Mouse (Mus musculus) lung, postnatal 0 days (tissue): Measurements from ENCODE around the gene Mmp25.

Experiments used
- CTCF ChIP-seq: IDR thresholded peaks from 2 replicates; pipeline ENCODE4 v1.5.1; 2016; ENCODE audit warnings: antibody characterized with exemption, mild to moderate bottlenecking
- EP300 ChIP-seq: IDR thresholded peaks from 2 replicates; pipeline ENCODE4 v1.6.1; 2016; ENCODE audit warnings: antibody characterized with exemption, mild to moderate bottlenecking, control low read depth

GRCm38 (mm10) chr17:23679127-23679835, 34.2 kb upstream of the Mmp25 start, which contains the start of gene Cldn6:
- no peak for TF ChIP-seq CTCF
- no peak for TF ChIP-seq EP300
